Mouse (Mus musculus) heart, postnatal 0 days (tissue): ENCODE results near the gene Adprh. TPM values are rescaled to one million over a fixed set of nuclear protein-coding genes. Genes with fewer than 3 reads are reported as not detected.

ENCODE experiments used
- ATAC-seq: fragments of 200-750 bp; cut with Nextera tagmentation; 2 replicates; pipeline ENCODE4 v1.8.0; 2017; ENCODE audit warnings: low read depth, moderate number of reproducible peaks, moderate library complexity; ENCODE audit not compliant: insufficient read depth
- DNase-seq: peaks from one replicate; pipeline ENCODE4 v3.0.0-alpha.2; 2016; ENCODE audit warnings: low spot score
- H3K27ac ChIP-seq: fragments of 300-500 bp; sonication (generic); 2 replicates; pipeline ENCODE4 v1.5.1; 2014; ENCODE audit warnings: low read depth, mild to moderate bottlenecking
- H3K27me3 ChIP-seq: fragments of 300-500 bp; sonication (generic); 2 replicates; pipeline ENCODE4 v1.6.1; 2014; ENCODE audit warnings: low read length, mixed read lengths; ENCODE audit not compliant: control insufficient read depth, insufficient read depth
- H3K36me3 ChIP-seq: fragments of 300-500 bp; sonication (generic); replicated peaks from 2 replicates; pipeline ENCODE4 v1.6.1; 2014; ENCODE audit warnings: low read length, mixed read lengths; ENCODE audit not compliant: control insufficient read depth, insufficient read depth
- H3K4me1 ChIP-seq: fragments of 300-500 bp; sonication (generic); 2 replicates; pipeline ENCODE4 v1.6.1; 2014; ENCODE audit warnings: antibody characterized with exemption; ENCODE audit not compliant: control insufficient read depth, insufficient read depth
- H3K4me2 ChIP-seq: fragments of 300-500 bp; sonication (generic); 2 replicates; pipeline ENCODE4 v1.6.1; 2014; ENCODE audit warnings: low read depth, mild to moderate bottlenecking, low read length, moderate library complexity
- H3K4me3 ChIP-seq: fragments of 300-500 bp; sonication (generic); 2 replicates; pipeline ENCODE4 v1.5.1; 2014; ENCODE audit warnings: low read depth, low read length
- H3K9ac ChIP-seq: fragments of 300-500 bp; sonication (generic); replicated peaks from 2 replicates; pipeline ENCODE4 v1.6.1; 2014; ENCODE audit warnings: low read depth, low read length, mixed read lengths
- H3K9me3 ChIP-seq: fragments of 300-500 bp; sonication (generic); replicated peaks from 2 replicates; pipeline ENCODE4 v1.6.1; 2016; ENCODE audit warnings: low read length; ENCODE audit not compliant: control insufficient read depth
- CTCF ChIP-seq: IDR thresholded peaks from 2 replicates; pipeline ENCODE4 v1.5.1; 2016; ENCODE audit warnings: antibody characterized with exemption, control low read depth, low read depth
- EP300 ChIP-seq: IDR thresholded peaks from 2 replicates; pipeline ENCODE4 v1.6.1; 2016; ENCODE audit warnings: antibody characterized with exemption, low read depth
- WGBS: fragments of 180-500 bp; shearing (Covaris S2); extraction: QIAGEN DNeasy Blood & Tissue Kit; methylation state at CpG from one replicate; pipeline ENCODE4 v1.1.7; 2014; 5-methylcytosine and 5-hydroxymethylcytosine counted together
- polyA plus RNA-seq: library from polyadenylated mRNA; unstranded; fragments of >200 nt; fragmentation: Nextera tagmentation; extraction: Ambion mirVana; gene quantifications from 2 replicates; pipeline ENCODE4 v1.2.1, GENCODE M21; 2015
- total RNA-seq: library from RNA; depleted of rRNA; stranded (reverse); fragments of >200 nt; gene quantifications from 2 replicates; pipeline ENCODE4 v1.2.3, GENCODE M21; 2014; ENCODE audit warnings: low replicate concordance

Adprh gene
- total and polyA plus RNA-seq, 2 experiments from 2014 or later, result 30.9 to 69.5 TPM

DNA sequence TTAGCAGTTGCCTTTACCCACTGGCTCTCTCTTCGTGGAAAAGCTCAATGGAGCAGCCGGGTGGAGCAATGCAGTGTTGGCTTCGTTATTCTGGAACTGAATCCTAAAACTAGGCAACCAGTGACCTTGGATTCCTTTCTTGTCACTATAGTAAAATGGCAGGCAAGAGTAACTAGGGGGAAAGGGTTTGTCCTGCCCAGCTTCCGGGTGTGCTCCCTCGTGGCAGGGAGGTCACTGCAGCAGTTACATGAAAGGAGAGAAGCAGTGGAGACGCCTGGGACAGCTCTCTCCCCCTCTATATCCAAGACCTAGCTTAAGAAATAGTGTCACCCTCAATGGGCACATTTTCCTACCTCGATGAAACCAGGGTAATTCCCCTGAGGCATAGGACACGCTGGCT lies 16.9 kb upstream of the Adprh start:
- Histone ChIP-seq H3K9ac (no peak overlapping the region), H3K4me3 (no peak overlapping the region), H3K9me3 (no peaks in the 10 kb centered on the region), H3K36me3 (no peaks in the 10 kb centered on the region), H3K4me1 (peaks cover 4% of the 10 kb centered on the region; the same call in 1 of the 2 replicates), H3K4me2 (no peak overlapping the region), H3K27ac (no peak overlapping the region), H3K27me3 (no peaks in the 10 kb centered on the region)
- no peak for DNase-seq
- ATAC-seq, result no peak
- 75% methylated on average over 8 of the region's 8 CpGs for WGBS
- TF ChIP-seq EP300 (no peak), CTCF (no peak)

DNA sequence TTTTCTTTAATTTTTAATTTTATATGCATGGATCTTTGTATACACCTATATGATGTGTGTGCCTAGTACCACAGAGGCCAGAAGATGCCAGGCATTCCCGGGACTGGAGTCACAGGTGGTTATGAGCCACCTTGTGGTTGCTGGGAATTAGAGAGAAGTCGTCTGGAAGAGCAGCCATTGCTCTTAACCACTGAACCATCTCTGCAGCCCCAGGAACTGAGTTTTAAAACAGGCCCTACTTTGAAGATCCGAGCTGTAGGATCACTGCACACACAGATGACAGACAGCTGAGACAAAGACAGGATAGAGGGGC lies 16.2 kb upstream of the Adprh start:
- DNase-seq (no peak), ATAC-seq (no peak)
- TF ChIP-seq EP300 (no peak), CTCF (peak; percentile 21)
- H3K9ac ChIP-seq, result no peak overlapping the region
- H3K4me1 ChIP-seq, result peaks cover 4% of the 10 kb centered on the region; the same call in 1 of the 2 replicates
- H3K27me3 ChIP-seq, result no peaks in the 10 kb centered on the region
- WGBS, result 28% methylated on average over 3 of the region's 3 CpGs
- H3K36me3 ChIP-seq, result no peaks in the 10 kb centered on the region
- H3K9me3 ChIP-seq, result no peaks in the 10 kb centered on the region
- no peak overlapping the region for H3K4me3 ChIP-seq
- H3K4me2 ChIP-seq, result no peak overlapping the region
- H3K27ac ChIP-seq, result no peak overlapping the region

DNA sequence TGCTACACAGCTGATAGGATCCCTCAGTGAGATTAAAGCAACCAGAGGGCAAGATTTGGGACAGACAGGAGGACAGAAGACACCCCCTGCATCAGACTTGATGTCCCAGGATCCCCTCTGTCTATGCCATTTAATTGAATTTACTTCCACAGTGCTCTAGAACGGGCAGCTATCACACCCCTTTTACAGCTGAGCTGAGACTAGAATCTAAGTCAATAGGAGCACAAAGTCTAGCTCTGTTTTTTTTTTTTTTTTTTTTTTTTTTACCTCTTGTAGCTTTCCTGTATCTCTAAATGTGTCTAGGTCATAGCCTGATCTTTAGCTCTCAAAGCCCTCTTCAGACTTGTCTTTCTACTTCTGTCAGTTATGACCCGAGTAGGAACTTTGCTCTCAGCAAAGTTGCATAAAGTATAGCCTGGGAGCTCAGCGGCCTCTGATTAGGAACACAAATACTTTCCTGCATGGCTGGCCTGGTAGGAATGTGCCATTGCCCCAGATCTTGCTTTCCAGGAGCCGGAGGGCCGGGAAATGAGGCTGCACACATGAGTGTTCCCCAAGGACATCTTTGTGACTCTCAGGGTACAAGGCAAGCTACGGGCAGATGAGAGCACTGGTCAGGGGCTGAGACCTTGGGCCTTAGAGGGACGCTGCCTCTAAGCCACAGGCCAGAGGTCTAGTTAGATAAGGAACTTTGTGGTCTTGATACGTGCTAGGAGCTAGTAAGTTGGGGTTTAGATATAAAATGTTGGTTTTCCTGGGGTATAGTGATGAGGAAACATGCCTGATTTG lies 15.6 kb upstream of the Adprh start:
- Histone ChIP-seq H3K27ac (no peak overlapping the region), H3K4me2 (no peak overlapping the region), H3K27me3 (no peaks in the 10 kb centered on the region), H3K4me3 (no peak overlapping the region), H3K9ac (no peak overlapping the region), H3K36me3 (no peaks in the 10 kb centered on the region), H3K4me1 (peaks cover 4% of the 10 kb centered on the region; the same call in 1 of the 2 replicates), H3K9me3 (no peaks in the 10 kb centered on the region)
- DNase-seq, result peak; percentile 17
- 52% methylated on average over 8 of the region's 8 CpGs for WGBS
- TF ChIP-seq CTCF, result no peak
- TF ChIP-seq EP300, result no peak
- peak; percentile 36; the same call in 1 of the 2 replicates for ATAC-seq

DNA sequence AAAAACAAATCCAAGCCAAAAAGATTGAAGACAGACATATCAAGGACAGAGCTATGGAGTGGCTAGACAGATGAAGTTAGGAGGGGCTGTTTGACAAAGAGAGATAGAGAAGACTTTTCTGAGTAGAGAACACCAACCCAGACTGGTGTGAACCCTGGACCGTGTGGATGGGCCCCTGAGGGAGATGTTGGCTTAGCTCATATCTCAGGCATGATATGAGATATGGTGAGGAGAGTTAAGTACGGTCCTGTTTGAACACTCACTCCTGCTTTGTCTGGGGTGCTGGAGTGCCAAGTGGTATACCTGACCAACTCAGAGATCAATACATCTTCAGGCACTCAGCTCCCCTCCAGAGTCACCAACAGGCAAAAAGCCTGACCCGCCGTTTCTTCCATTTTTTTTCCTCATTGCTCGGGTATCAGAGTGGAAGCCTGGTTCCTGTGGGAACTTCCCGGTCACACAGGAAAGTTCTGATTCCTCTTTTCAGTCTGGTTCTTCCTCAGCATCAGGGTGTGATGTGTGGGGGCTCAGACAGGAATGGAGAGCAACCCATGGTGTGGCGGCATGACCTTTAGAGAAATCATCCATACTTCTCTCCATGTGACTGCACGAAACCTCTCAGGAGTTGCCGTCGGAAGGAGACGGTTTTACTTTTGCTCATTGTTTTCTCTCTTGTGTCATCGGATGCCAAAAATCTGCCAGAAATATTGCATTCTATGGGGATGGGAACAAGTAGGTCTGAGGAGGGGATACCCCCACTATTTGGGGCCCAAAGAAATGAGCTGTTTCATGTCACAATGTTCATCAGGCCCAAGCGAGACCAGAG lies 14.8 kb upstream of the Adprh start:
- 70% methylated on average over 13 of the region's 13 CpGs for WGBS
- H3K36me3 ChIP-seq, result no peaks in the 10 kb centered on the region

DNA sequence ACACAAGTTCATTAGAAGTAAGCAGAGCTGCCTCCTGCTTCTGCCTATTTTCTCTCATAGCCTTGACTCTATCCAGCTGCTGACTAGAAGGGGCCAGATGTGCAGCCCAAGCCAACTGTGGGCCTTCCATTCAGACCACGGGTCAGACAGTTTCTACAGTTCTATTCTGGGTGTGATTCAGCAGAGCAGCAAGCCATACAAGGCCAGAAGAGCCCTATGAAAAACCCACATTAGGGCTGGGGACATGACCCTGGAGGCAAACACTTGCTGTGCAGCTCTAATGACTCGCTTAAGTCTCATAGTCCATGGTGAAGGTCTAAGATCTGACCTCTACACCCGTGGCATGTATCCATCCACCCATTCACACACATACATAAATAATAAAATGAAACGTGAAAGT lies 13.6 kb upstream of the Adprh start:
- TF ChIP-seq CTCF (no peak), EP300 (no peak)
- no peak for ATAC-seq
- DNase-seq, result no peak
- H3K9ac ChIP-seq, result no peak overlapping the region
- H3K27ac ChIP-seq, result no peak overlapping the region
- no peaks in the 10 kb centered on the region for H3K27me3 ChIP-seq
- 74% methylated on average over 4 of the region's 4 CpGs for WGBS
- no peak overlapping the region for H3K4me2 ChIP-seq
- no peaks in the 10 kb centered on the region for H3K9me3 ChIP-seq
- peaks cover 4% of the 10 kb centered on the region; the same call in 1 of the 2 replicates for H3K4me1 ChIP-seq
- no peaks in the 10 kb centered on the region for H3K36me3 ChIP-seq
- no peak overlapping the region for H3K4me3 ChIP-seq

More for the DNA sequence above, 14.8 kb upstream of the Adprh start:
- Histone ChIP-seq H3K4me2 (no peak overlapping the region), H3K27ac (no peak overlapping the region), H3K4me1 (peaks cover 4% of the 10 kb centered on the region; the same call in 1 of the 2 replicates), H3K9me3 (no peaks in the 10 kb centered on the region), H3K4me3 (no peak overlapping the region), H3K27me3 (no peaks in the 10 kb centered on the region), H3K9ac (no peak overlapping the region)
- TF ChIP-seq EP300, result no peak
- TF ChIP-seq CTCF, result no peak
- DNase-seq (no peak), ATAC-seq (no peak)
